Mouse (Mus musculus) CH12.LX (cell line): ENCODE results near the gene Smok2a. TPM values are rescaled to one million over a fixed set of nuclear protein-coding genes. Genes with fewer than 3 reads are reported as not detected.
"Not testable (repeated sequence)": the region's sequence is repeated elsewhere in the genome, so short reads cannot be mapped to it uniquely, and the experiment has no call there.

Source experiments
- DNase-seq: peaks from one replicate; pipeline ENCODE4 v3.0.0-alpha.2; 2013; ENCODE audit errors: extremely low read depth
- H3K27ac ChIP-seq: 2 replicates; pipeline ENCODE4 v1.5.1; 2012; ENCODE audit warnings: low read depth, mild to moderate bottlenecking, control low read depth, moderate library complexity; ENCODE audit not compliant: insufficient read depth
- H3K27me3 ChIP-seq: replicated peaks from 2 replicates; pipeline ENCODE3; 2012; ENCODE audit warnings: inconsistent platforms
- H3K36me3 ChIP-seq, 2 experiments: replicated peaks in 1 of 2; 2 replicates each; pipeline versions ENCODE3 to v1.6.1; 2012; ENCODE audit warnings: inconsistent platforms in 1 of 2, low read length in 1 of 2, mild to moderate bottlenecking in 1 of 2, mixed read lengths in 1 of 2, moderate library complexity in 1 of 2; ENCODE audit not compliant: control insufficient read depth in 1 of 2, insufficient read depth in 1 of 2
- H3K4me1 ChIP-seq, 2 experiments: 2 replicates each; pipeline ENCODE4 v1.6.1; 2012; ENCODE audit warnings: inconsistent platforms in 1 of 2, moderate library complexity in 1 of 2; ENCODE audit not compliant: insufficient read depth in 2 of 2, control insufficient read depth in 1 of 2
- H3K4me2 ChIP-seq: 2 replicates; pipeline ENCODE4 v1.6.1; 2012; ENCODE audit warnings: low read depth, mild to moderate bottlenecking, control low read depth; ENCODE audit not compliant: poor library complexity, insufficient read depth, severe bottlenecking
- H3K4me3 ChIP-seq, 3 experiments: fragments of 150-350 bp in 1 of 3; sonication (generic) in 1 of 3; replicated peaks in 1 of 3; 2 replicates each; pipeline versions ENCODE3 to v1.5.1; 2011 to 2012; ENCODE audit warnings: low read depth in 2 of 3, low read length in 2 of 3, mild to moderate bottlenecking in 2 of 3, moderate library complexity in 2 of 3, control low read depth in 1 of 3, improper control_type of control experiment in 1 of 3, inconsistent platforms in 1 of 3, mixed read lengths in 1 of 3; ENCODE audit not compliant: poor library complexity in 1 of 3
- H3K79me2 ChIP-seq: replicated peaks from 2 replicates; pipeline ENCODE4 v1.6.1; 2012; ENCODE audit warnings: mild to moderate bottlenecking, moderate library complexity; ENCODE audit not compliant: control insufficient read depth, poor library complexity, insufficient read depth, severe bottlenecking; ENCODE audit errors: extremely low read depth
- H3K9ac ChIP-seq: 2 replicates; pipeline ENCODE4 v1.6.1; 2012; ENCODE audit warnings: low read depth, mild to moderate bottlenecking, control low read depth, moderate library complexity; ENCODE audit not compliant: insufficient read depth
- H3K9me3 ChIP-seq: replicated peaks from 2 replicates; pipeline ENCODE3; 2012; ENCODE audit warnings: low read length, inconsistent platforms, mixed read lengths
- BHLHE40 ChIP-seq: IDR thresholded peaks from 2 replicates; pipeline ENCODE4 v1.6.1; 2011; ENCODE audit warnings: mild to moderate bottlenecking, low read depth, low read length, improper control_type of control experiment
- EP300 ChIP-seq: IDR thresholded peaks from 2 replicates; pipeline ENCODE4 v1.6.1; 2011; ENCODE audit warnings: low read length, improper control_type of control experiment
- ETS1 ChIP-seq: conservative IDR thresholded peaks from 2 replicates; pipeline ENCODE4 v1.6.1; 2012; ENCODE audit warnings: low read depth, mild to moderate bottlenecking, inconsistent platforms, low read length, improper control_type of control experiment, moderate library complexity
- HCFC1 ChIP-seq: IDR thresholded peaks from 2 replicates; pipeline ENCODE4 v1.6.1; 2012; ENCODE audit warnings: low read depth, mild to moderate bottlenecking, inconsistent platforms, low read length, improper control_type of control experiment
- IRF4 ChIP-seq: IDR thresholded peaks from 2 replicates; pipeline ENCODE4 v1.6.1; 2014; ENCODE audit warnings: low read depth, mild to moderate bottlenecking, inconsistent platforms, low read length, improper control_type of control experiment
- MAFK ChIP-seq: IDR thresholded peaks from 2 replicates; pipeline ENCODE4 v1.6.1; 2011; ENCODE audit warnings: low read length, improper control_type of control experiment; ENCODE audit not compliant: insufficient replicate concordance
- MAX ChIP-seq: IDR thresholded peaks from 2 replicates; pipeline ENCODE4 v1.6.1; 2011; ENCODE audit warnings: low read length, improper control_type of control experiment
- MYC ChIP-seq: IDR thresholded peaks from 2 replicates; pipeline ENCODE4 v1.6.1; 2011; ENCODE audit warnings: low read depth, mild to moderate bottlenecking, improper control_type of control experiment, low read length
- NELFE ChIP-seq: IDR thresholded peaks from 2 replicates; pipeline ENCODE4 v1.6.1; 2011; ENCODE audit warnings: low read depth, low read length, improper control_type of control experiment
- POLR2A ChIP-seq: IDR thresholded peaks from 2 replicates; pipeline ENCODE4 v1.6.1; 2011; ENCODE audit warnings: low read depth, mild to moderate bottlenecking, improper control_type of control experiment, low read length
- SIN3A ChIP-seq: IDR thresholded peaks from 2 replicates; pipeline ENCODE4 v1.6.1; 2012; ENCODE audit warnings: low read length, improper control_type of control experiment, inconsistent platforms
- TBP ChIP-seq: conservative IDR thresholded peaks from 2 replicates; pipeline ENCODE4 v1.6.1; 2011; ENCODE audit warnings: low read depth, low read length, improper control_type of control experiment
- TCF12 ChIP-seq: IDR thresholded peaks from 2 replicates; pipeline ENCODE4 v1.6.1; 2014; ENCODE audit warnings: low read depth, mild to moderate bottlenecking, inconsistent platforms, low read length, improper control_type of control experiment
- dilution Hi-C: fragments of 300-500 bp; cut with MboI; formaldehyde crosslinking; loops from 2 replicates; pipeline ENCODE4 v1.14.3; 2020; ENCODE audit warnings: low sequenced_read_pairs; ENCODE audit not compliant: extremely low pct_unique_long_range_greater_than_20kb, extremely low pct_ligation_motif_present
- in situ Hi-C: fragments of 300-500 bp; cut with MboI; formaldehyde crosslinking; loops from 3 replicates; pipeline ENCODE4 v1.14.3; 2019; ENCODE audit warnings: low sequenced_read_pairs, low pct_ligation_motif_present, low pct_unique_long_range_greater_than_20kb, mixed read lengths
- polyA plus RNA-seq: library from polyadenylated mRNA; unstranded; fragments of >175 nt; gene quantifications from 2 replicates; pipeline ENCODE4 v1.2.1, GENCODE M21; 2012; ENCODE audit warnings: low read depth; ENCODE audit not compliant: insufficient read length
- total RNA-seq, 2 experiments: library from RNA; depleted of rRNA; stranded (reverse); fragments of 300-350 nt in 1 of 2; fragments of >200 nt in 1 of 2; gene quantifications; 2 replicates each; pipeline ENCODE4 v1.2.3; 2012 to 2014

Gene Smok2a
- total and polyA plus RNA-seq, 3 experiments = not detected

DNA sequence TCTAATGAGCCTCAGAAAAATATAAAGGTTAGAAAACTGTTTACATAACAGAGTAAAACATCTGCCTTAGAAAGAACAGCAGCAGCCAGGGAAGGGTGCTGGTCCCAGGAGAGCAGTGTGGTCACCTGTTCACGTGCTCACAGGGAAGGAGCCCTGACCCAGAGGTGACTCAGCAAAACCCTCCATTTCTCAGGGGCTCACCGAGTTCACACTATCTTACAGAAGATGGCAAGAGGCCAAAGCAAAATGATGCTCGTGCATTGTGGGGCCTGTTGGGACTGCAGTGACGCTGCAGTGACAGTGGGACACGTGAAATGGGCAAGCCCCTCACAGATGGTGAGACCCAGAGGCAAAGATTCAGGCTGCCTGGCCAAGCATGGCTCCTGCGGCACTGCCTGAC is 33.4 kb upstream of the Smok2a start:
- peak; percentile 63 for DNase-seq
- H3K79me2 ChIP-seq, H3K27ac ChIP-seq, H3K27me3 ChIP-seq, in situ Hi-C loops, H3K36me3 ChIP-seq, H3K9me3 ChIP-seq, dilution Hi-C loops, H3K9ac ChIP-seq, H3K4me2 ChIP-seq, H3K4me3 ChIP-seq: not testable (repeated sequence)
- TF ChIP-seq BHLHE40 (peak; percentile 91), MAFK (peak; percentile 59; the same call in 1 of the 2 replicates), ETS1 (peak; percentile 61)
- peaks cover 4 to 16% of the 10 kb centered on the region in 2 experiments for H3K4me1 ChIP-seq

DNA sequence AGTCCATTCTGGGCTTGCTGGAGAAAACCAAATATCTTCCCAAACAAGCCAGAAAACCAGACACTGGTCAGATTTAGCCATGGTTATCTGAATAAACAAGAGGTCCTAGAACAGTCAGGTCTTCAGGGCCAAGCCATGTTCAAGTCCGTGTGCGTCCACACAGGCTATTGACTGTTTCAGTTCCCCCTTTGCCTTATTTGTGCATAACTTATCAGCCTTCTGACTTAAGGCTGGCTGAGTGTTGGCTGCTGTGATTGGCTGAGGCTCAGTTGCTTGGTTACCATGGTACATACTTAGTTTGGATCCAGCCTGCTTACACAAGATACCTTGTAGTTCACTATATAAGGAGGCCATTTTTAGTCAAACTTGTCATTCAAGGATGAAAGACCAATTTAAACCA is 32.1 kb upstream of the Smok2a start:
- Histone ChIP-seq H3K4me3 (peak overlapping the region in 1 of 3 experiments; percentile 40), H3K4me1 (peaks cover 4 to 16% of the 10 kb centered on the region in 2 experiments)
- H3K9me3 ChIP-seq, H3K27me3 ChIP-seq, H3K27ac ChIP-seq, H3K36me3 ChIP-seq, H3K79me2 ChIP-seq, H3K9ac ChIP-seq, H3K4me2 ChIP-seq, in situ Hi-C loops, dilution Hi-C loops: not testable (repeated sequence)
- DNase-seq = peak; percentile 93
- TF ChIP-seq IRF4 (peak; percentile 95), HCFC1 (peak; percentile 45), POLR2A (peak; percentile 58), SIN3A (0 out of 2 replicates have a peak, but pooled peaks have one; percentile 37), EP300 (peak; percentile 77), MAX (peak; percentile 56), MYC (peak; percentile 48; the same call in 1 of the 2 replicates), NELFE (peak; percentile 52), TBP (0 out of 2 replicates have a peak, but pooled peaks have one; percentile 48), TCF12 (peak; percentile 41; the same call in 1 of the 2 replicates)

DNA sequence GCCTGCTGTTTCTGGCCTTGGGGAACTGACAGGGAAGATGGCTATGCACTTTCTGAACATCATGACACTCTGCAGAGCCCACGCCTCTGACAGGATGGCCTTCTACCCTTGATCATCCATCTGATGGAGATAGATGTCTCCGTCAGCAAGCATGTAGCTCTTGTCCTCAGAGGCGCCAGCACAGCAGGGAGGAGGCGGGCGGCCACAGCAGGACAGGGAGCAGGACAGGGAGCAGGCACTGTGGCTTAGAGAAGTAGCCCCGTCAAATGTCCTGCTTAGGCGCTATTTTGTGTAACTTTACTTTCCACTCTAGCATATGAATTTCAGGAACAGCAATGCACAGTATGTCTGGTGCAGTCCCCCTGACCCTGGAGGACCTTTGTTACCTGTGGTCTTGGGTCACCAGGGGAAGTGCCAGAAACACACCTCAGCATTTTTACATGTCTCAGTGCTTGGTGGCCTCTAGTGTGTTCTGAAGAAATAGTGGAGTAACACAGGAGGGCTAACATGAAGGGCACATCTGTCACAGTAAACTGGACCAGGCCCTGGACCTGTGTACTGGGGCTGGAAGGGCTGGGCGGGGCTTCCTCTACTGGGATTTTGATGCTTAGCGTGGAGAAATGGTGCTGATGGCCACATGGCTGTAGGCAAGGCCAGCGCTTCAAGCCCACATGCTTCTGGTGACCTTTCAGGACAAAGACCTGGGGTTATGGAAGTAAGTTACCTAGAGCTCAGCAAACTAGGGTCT is 30.0 kb upstream of the Smok2a start:
- H3K4me3 ChIP-seq, in situ Hi-C loops, H3K9me3 ChIP-seq, H3K36me3 ChIP-seq, H3K9ac ChIP-seq, H3K27ac ChIP-seq, H3K79me2 ChIP-seq, dilution Hi-C loops, DNase-seq, H3K4me2 ChIP-seq, H3K27me3 ChIP-seq: not testable (repeated sequence)
- peaks cover 4 to 16% of the 10 kb centered on the region in 2 experiments for H3K4me1 ChIP-seq

DNA sequence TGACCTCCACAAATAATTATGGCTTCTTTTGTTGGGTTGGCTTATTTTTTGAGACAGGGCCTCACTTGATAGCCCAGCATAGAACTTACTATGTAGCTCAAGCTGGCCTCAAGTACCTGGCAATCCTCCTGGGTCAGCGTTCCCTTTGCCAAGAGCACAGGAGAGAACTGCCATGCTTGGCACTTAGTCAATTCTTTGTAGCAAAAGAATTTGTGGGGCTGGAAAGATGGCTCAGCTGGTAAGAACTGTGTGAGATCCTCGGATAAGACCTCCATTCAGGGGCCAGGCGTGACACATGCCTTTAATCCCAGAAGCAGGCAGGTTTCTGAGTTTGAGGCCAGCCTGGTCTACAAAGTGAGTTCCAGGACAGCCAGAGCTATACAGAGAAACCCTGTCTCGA is 24.5 kb upstream of the Smok2a start:
- H3K27me3 ChIP-seq, H3K4me1 ChIP-seq, dilution Hi-C loops, H3K79me2 ChIP-seq, H3K4me2 ChIP-seq, H3K27ac ChIP-seq, DNase-seq, H3K36me3 ChIP-seq, H3K4me3 ChIP-seq, H3K9me3 ChIP-seq, in situ Hi-C loops, H3K9ac ChIP-seq: not testable (repeated sequence)

DNA sequence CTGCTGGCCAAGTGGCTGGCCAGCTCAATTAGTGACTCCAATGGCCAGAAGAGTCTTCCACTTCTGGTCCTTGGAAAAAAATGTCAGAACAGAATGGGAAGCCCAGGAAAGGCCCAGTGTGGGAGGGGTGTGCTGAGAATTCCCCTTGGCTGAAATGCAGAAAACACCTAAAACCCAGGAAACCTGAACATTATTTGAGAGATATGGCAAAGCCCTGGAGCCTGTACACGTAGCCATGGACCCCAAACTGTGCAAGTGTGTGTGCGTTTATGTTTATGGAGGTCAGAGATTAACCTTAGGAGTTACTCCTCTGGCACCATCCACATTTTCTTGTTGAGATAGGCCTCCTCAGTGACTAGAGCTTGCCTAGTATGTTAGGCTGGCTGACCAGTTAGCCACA is 22.2 kb upstream of the Smok2a start:
- H3K79me2 ChIP-seq, H3K9ac ChIP-seq, in situ Hi-C loops, H3K36me3 ChIP-seq, H3K4me3 ChIP-seq, DNase-seq, H3K4me1 ChIP-seq, dilution Hi-C loops, H3K9me3 ChIP-seq, H3K4me2 ChIP-seq, H3K27ac ChIP-seq, H3K27me3 ChIP-seq: not testable (repeated sequence)
